Mouse (Mus musculus) olfactory bulb, adult 2 months (tissue): ENCODE data around the gene Lmf1.

Experiments used
- CTCF ChIP-seq: fragments of 200-500 bp; IDR thresholded peaks from 2 replicates; pipeline ENCODE4 v1.5.1; 2012; ENCODE audit warnings: low read depth, mild to moderate bottlenecking, low read length, moderate library complexity; ENCODE audit not compliant: insufficient read depth
- POLR2A ChIP-seq: fragments of 200-500 bp; IDR thresholded peaks from 2 replicates; pipeline ENCODE4 v1.6.1; 2012; ENCODE audit warnings: mild to moderate bottlenecking, low read depth, low read length, moderate library complexity; ENCODE audit not compliant: insufficient read depth

- TF ChIP-seq CTCF (no peak), POLR2A (no peak)
These were observed 77.4 kb downstream of the Lmf1 start for GRCm38 (mm10) chr17:25656142-25656825.
